ENCODE assay signal across 25 mouse cellular contexts in genomic region chr10:90286589-90286988, GRCm38 (mm10).
DNase-seq lines count a peak whose midpoint lies in the region; ATAC-seq lines count a peak whose summit lies in the region.
"Had no signal": no experiment of that assay in that cellular context is flagged by ENCODE, and none has a peak within 500 bp of the region (broad histone marks: within the 10 kb centered on the region; RNA-seq: fewer than 3 reads in every experiment).

No protein-coding gene starts in this region.

- no peak overlapping the region for H3K4me3 ChIP-seq in kidney, embryonic 14.5 days (ENCODE audit: low read length)
- H3K4me3 ChIP-seq in kidney, embryonic 16.5 days (ENCODE audit: low read length), result no peak overlapping the region
- H3K4me3 ChIP-seq: embryonic facial prominence, embryonic 10.5 days; embryonic facial prominence, embryonic 12.5 days; forebrain, embryonic 13.5 days; forebrain, embryonic 15.5 days had no signal

- H3K27me3 ChIP-seq in kidney, embryonic 14.5 days (ENCODE audit: control insufficient read depth, insufficient read depth, low read length), result no peaks in the 10 kb centered on the region
- H3K27me3 ChIP-seq in kidney, embryonic 16.5 days (ENCODE audit: insufficient read depth, low read length), result no peaks in the 10 kb centered on the region
- H3K27me3 ChIP-seq: CH12.LX; embryonic facial prominence, embryonic 12.5 days; forebrain, embryonic 13.5 days; forebrain, embryonic 15.5 days; Patski had no signal

- H3K36me3 ChIP-seq in kidney, embryonic 14.5 days (ENCODE audit: control insufficient read depth, insufficient read depth, low read length), result no peaks in the 10 kb centered on the region
- H3K36me3 ChIP-seq in kidney, embryonic 16.5 days (ENCODE audit: insufficient read depth, low read length), result no peaks in the 10 kb centered on the region
- H3K36me3 ChIP-seq: embryonic facial prominence, embryonic 10.5 days; embryonic facial prominence, embryonic 12.5 days; forebrain, embryonic 15.5 days; G1E had no signal

- ATAC-seq in kidney, embryonic 14.5 days (ENCODE audit: low FRiP score, low TSS enrichment), result peak; percentile 95
- peak; percentile 85 for ATAC-seq in kidney, embryonic 16.5 days (ENCODE audit: low FRiP score, low TSS enrichment)
- ATAC-seq: activated CD4-positive, CD25-positive, alpha-beta regulatory T cell, adult 4 months; CD4-positive, CD25-positive, alpha-beta regulatory T cell, adult 4 months; forebrain, embryonic 13.5 days; forebrain, embryonic 15.5 days; forebrain, postnatal 0 days; Patski had no signal

- H3K9me3 ChIP-seq in kidney, embryonic 14.5 days (ENCODE audit: control insufficient read depth, low read length), result no peaks in the 10 kb centered on the region
- no peaks in the 10 kb centered on the region for H3K9me3 ChIP-seq in kidney, embryonic 16.5 days (ENCODE audit: low read length)
- H3K9me3 ChIP-seq: embryonic facial prominence, embryonic 10.5 days; embryonic facial prominence, embryonic 12.5 days; forebrain, embryonic 13.5 days; forebrain, embryonic 15.5 days had no signal

- no peak overlapping the region for H3K9ac ChIP-seq in kidney, embryonic 14.5 days (ENCODE audit: low read depth, low read length)
- no peak overlapping the region for H3K9ac ChIP-seq in kidney, embryonic 16.5 days (replicated peaks; ENCODE audit: low read length)
- H3K9ac ChIP-seq: embryonic facial prominence, embryonic 12.5 days; forebrain, embryonic 13.5 days; forebrain, embryonic 15.5 days; forebrain, postnatal 0 days had no signal

- no peaks in the 10 kb centered on the region for H3K4me1 ChIP-seq in kidney, embryonic 14.5 days (ENCODE audit: control insufficient read depth, insufficient read depth, low read length)
- no peaks in the 10 kb centered on the region for H3K4me1 ChIP-seq in kidney, embryonic 16.5 days (ENCODE audit: insufficient read depth, low read length)
- H3K4me1 ChIP-seq: embryonic facial prominence, embryonic 10.5 days; embryonic facial prominence, embryonic 12.5 days; forebrain, embryonic 13.5 days; forebrain, embryonic 15.5 days had no signal

- 15% methylated on average over 1 of the region's 1 CpGs for WGBS in kidney, embryonic 14.5 days
- 20% methylated on average over 1 of the region's 1 CpGs for WGBS in kidney, embryonic 16.5 days

- H3K4me2 ChIP-seq in kidney, embryonic 14.5 days (replicated peaks; ENCODE audit: low read depth, low read length), result no peak overlapping the region
- H3K4me2 ChIP-seq in kidney, embryonic 16.5 days (replicated peaks; ENCODE audit: low read depth, low read length), result no peak overlapping the region
- H3K4me2 ChIP-seq: embryonic facial prominence, embryonic 12.5 days; forebrain, embryonic 13.5 days; forebrain, embryonic 15.5 days had no signal

- no peak overlapping the region for H3K27ac ChIP-seq in kidney, embryonic 14.5 days (ENCODE audit: low read depth, low read length)
- H3K27ac ChIP-seq in kidney, embryonic 16.5 days (ENCODE audit: low read length), result no peak overlapping the region
- H3K27ac ChIP-seq: embryonic facial prominence, embryonic 10.5 days; embryonic facial prominence, embryonic 12.5 days; forebrain, embryonic 13.5 days; forebrain, embryonic 15.5 days had no signal

- DNase-seq in embryo, embryonic 10.5 days (ENCODE audit: low spot score), result peak; percentile 5
- no peak for DNase-seq in embryo, embryonic 10 days (ENCODE audit: low spot score)
- no peak for DNase-seq in kidney, postnatal 10 days
- DNase-seq in kidney, adult 9 months, result no peak
- DNase-seq: adrenal gland, adult 8-10 months; adrenal gland, postnatal 14 days; adrenal gland, postnatal 36 days; B cell, adult 2 months; cerebellum, adult 11-12 months; cerebellum, adult 2 months; cerebellum, adult 9-10 months; cerebellum, postnatal 10 days; cerebellum, postnatal 25 days; forebrain, postnatal 0 days had no signal
